Mouse (Mus musculus) forelimb bud, embryonic 11.5 days (tissue): ENCODE measurements around the gene Tmigd3.

ENCODE experiments used
- DNase-seq: peaks from one replicate; pipeline ENCODE4 v3.0.0-alpha.2; 2012; ENCODE audit warnings: low read depth, low spot score

The Tmigd3 gene

DNA sequence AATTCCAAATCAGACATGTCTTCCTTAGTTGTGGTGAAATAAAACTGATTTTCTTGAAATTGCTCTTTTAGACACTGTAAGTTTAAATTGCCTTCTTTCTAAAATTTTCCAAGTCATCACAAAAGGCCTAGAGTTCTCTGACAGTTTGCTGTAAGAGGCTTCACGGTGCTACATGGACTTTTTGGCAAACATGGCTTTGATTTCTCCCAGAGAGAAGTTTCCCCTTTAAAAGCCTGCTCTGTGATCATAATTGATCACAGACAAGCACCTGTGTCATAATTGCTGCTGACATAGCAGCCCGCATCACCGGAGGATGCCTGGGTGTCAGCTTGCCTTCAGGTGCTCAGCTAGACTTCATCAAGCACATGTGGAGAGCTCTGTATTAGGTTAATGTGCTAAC, at the start of gene Tmigd3, which contains the start of gene Adora3:
Tmigd3 (plus strand) TSS at position 346 of the 400 bp plus-strand sequence.
Adora3 (plus strand) TSS at position 301 of the 400 bp plus-strand sequence.
- no peak for DNase-seq

DNA sequence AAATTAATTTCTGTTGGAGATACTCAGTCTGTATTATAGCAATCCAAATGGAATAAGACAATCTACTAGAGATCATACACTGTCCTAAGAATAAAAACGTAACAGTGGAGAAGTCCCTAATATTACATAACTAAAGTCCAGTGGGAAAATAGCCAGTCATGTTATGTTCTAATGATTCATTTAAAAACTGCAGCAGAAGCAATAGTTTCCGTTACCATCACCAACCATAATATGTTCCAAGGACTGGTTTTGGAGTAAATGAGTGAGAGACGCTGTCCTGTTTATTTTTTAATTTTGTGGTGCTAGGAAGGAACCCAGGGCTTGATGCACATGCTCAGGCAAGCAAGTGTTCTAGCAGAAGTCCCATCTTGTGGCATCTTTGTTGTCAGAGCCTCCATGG, 49.2 kb upstream of the Tmigd3 start:
- no peak for DNase-seq

DNA sequence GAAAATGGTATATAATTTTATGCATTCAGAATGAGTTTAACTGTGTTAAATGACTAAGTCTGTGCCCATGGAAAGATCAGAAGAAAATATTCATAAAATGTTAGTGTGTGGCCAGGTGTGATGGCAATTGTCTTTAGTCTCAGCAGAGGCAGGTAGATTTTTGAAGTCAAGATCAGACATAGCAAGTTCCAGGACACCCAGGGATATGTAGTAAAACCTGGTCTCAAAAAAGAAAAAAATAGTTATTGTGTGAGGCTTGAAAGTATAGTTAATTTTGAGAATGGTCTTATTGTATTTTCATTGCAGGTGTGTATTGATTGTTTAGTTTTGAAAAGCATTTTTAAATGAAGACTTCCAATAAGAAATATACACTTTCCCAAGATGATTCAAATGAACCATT, 47.1 kb upstream of the Tmigd3 start:
- no peak for DNase-seq

DNA sequence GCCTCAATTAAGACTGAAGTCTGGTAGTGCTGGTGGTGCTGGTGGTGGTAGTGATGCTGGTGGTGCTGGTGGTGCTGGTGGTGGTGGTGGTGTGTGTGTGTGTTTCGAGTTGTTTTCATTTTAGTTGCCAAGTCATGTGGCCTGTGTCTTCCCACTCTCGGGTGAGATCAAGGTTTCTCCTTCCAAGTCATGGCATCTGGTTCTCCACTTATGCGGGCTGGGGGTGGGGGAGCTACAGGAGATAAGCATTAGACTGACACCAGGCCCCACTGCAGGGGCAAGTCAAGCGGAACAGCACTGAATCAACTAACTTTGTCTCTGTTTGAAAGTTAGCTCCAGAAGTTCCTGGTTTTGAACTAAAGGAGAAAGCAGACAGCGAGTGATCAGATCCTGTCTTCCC, 46.6 kb upstream of the Tmigd3 start:
- no peak for DNase-seq

DNA sequence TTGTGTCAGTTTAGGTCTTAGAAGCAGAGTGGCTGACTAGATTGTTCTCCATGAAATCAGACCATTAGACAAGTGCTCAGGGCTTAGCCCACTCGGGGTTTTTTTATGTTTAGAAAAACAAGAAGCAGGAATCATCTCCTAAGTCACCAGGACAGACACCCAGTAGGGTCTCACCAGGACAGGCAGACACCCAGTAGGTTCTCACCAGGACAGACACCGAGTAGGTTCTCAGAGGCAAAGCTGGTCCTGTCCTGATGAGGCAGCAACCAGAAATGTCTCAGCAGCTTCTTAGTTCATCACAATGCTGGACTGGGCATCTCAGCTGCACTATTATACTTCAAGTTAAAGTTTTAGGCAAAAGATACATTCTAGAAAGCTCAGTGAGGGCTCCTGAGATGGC, 46.0 kb upstream of the Tmigd3 start:
- no peak for DNase-seq

DNA sequence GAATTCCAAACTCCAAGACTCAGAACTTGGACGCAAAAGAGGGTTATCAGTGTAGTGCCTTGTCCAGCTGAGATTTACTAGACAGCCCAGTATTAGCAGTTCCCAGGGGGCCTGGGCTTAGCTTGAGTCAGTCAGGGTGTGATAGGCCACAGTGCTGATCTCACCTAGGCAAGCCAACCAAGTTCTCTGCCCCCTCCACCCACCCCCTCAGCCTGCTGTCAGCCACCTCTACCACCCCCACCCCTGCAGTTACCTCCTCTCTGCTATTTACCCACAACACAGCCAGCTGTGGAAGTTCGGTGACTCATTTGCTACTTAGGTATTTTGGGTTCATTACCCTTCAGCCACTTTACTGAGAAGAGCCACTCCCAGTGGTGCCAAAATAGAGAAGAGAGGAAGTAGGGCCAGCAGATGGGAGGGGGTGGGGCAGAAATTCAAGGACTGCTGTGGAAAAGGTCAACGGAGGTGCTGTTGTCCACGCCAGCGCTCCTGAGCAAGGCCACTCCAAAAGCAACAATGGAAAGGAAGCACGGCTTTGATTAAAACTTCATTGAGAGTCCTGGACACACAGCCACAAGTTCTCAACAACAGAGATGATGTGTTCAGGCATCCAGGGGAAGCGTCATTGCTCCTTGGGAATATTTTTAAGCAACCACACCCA, 45.1 kb upstream of the Tmigd3 start:
- no peak for DNase-seq

DNA sequence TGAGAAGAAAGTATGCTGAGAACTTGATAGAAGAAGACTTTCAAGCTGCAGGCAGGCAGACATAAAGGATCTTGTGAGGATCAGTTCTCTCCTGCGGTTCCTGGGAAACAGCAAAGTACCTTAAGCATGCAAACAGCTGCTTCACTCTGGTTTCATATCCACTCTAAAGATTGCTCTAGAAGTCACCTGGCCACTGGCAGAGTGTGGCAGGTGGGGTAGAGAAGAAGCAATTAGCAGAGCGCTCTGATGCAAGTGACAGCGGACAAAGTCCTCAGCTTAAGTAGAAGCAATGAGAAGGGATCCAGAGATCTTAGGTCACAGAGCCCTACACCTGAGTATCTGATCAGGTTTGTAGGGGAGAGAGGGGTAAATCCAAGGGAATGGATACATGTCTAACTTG, 39.1 kb upstream of the Tmigd3 start:
- DNase-seq = no peak

DNA sequence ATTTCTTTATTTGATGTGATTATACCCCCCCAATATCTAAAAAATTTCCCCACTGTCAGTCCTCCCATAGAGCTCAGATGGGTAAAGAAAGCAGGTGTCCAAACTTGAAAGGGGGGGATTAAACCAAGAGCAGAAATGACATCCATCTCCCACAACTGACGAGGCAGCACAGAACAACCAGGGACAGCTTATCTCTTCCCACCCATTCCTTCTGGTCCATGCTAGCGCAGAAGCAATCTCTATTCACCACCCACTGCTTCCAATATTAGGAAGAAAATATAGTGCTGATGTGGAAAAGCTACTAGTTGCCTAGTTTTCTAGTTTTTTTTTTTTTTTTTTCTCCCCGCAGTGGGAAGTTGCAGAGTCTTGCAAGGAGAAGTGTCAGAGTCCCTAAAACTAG, 34.8 kb upstream of the Tmigd3 start:
- DNase-seq = no peak

DNA sequence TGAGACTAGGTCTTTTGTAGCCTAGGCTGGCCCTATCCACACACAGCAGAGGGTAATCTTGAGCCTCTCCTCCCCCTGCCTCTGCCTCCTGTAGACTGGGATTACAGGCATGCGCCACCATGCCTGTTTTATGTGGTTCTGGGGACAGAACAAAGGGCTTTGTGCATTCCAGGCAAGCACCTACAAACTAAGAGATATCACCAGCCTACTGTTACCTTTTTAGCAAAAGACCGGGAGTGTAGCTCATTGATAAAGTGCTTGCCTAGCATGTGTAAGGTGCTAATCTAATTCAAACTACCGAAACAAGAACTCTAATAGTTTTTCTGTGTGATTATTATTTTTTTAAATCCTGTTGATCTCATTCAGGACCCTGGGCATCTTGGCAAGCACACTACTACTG, 33.8 kb upstream of the Tmigd3 start:
- no peak for DNase-seq

DNA sequence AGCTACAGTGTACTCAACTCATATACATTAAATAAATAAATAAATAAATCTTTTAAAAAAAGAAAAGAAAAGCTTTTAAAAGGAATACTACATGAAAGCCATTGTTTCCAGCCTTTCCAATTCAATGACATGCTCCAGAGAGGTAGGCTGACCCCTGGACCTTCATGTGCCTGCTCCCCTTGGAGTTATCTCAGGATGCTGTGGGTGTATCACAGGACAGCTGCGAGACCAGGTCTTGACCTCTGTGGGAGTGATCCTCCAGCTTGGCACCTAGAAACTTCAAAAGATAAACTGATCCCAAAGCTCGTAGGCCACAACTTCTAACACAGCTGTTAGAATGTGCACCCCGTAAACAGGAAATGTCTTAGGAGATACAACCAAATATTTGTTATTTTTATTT, 32.0 kb upstream of the Tmigd3 start:
- no peak for DNase-seq

DNA sequence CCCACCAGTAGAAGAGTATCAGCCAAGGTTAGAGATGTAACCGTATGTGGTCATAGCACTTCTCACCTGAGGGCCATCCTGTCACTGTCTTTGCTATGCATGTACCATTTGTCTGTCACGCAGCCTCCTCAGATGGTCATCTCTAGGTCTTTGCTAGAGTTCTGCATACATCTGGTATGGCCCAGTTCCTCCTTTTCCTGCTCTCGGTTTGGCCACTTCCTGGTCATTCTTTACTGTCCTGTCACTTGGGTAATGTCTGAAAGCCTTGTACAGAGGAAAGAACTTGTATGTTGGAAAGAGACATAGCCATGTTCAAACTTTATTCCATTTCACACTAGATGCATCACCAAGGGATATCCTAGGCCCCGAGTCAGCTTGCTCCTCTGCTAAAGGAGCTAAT, 30.9 kb upstream of the Tmigd3 start:
- no peak for DNase-seq

DNA sequence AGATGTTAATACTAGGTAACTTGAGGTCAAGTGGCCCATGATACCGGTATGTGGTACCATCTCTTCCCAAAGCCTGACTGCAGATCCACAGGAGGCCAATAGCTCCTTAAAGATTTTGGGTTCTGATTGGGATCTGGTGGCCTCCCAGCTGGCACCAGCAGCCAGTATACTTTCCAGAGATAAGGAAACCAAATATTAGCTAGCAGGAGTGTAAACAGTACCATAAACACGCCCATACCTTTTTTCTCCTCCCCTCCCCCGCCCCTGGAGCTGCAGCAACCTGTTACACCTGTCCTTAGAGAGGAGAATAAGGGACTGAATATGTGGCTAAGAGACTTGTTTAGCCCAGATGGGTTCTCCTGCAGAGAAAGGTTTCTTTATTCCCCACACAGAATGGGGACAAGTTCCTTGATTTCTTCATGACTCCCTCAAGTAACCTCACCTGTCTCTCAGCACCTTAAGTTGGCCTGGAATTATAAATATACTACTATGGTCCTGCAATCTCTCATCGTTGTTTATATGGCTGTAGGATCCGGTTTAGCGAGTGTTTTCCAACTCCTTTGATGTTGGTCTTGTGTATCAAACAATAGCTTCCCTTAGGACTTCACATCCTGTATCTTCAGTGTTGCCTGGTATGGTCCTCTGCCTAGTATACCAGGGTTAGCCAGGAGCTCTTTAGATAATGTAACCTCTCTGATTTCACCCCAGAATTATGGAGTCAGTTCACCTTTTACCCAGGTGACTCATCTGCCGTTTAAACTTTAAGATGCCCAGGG, 24.2 kb upstream of the Tmigd3 start:
- DNase-seq = no peak

DNA sequence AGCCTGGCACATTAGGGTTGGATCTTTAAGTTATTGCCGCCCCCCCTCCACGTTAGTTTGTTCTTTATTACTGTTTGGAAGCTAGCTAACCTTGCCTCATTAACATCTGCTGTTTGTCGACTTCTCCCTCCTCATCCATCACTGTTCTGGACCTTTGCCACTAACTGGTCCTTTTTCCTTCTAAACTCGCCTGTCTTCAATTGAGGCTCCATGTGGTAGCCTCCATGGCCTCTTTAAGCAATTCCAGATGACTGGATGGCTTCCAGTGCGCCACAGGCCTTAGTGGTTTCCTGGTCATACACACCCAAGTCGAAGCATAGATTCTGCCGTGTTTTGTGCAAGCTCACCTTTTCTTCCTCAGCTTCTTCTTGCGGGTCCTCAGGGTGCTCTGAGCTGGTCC, 16.9 kb upstream of the Tmigd3 start:
- DNase-seq = peak; percentile 83

DNA sequence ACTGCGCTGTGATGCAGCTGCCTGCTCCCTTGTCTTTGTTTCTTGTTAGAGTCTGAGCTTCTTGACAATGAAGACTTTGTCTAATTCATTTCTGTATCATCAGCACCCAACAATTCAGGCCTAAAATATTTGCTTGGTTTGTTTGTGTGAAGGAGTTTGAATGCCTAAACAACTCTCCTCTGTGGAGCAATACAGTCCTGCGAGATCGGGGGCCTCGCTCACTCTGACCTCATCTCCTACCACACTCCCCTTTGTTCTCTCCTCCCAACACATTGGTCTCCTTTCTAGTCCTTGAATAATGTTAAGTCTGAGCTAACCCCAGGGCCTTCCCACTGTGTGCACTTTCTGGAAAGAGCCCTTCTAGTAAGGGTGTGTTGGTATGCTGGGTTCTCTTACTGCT, 15.9 kb upstream of the Tmigd3 start:
- no peak for DNase-seq

DNA sequence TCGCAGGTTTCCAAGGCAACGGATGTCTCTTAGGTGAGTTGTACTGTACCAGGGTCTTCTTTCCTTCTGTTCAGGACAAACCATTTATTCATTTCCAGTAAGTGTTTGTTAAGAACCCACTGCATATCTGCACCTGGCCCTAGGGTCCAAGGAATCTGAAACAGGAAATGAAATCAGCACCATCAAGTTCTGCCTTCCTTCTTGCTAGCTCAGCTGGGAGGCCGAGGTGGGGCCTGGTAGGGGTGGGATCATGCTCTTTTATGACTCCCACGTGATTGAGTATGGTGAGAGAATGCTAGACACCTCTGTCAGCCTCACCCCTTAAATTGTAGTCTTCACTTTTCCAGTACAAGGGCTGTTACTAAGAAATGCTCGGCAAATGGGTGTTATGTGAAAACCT, 13.2 kb upstream of the Tmigd3 start:
- DNase-seq = peak; percentile 10

DNA sequence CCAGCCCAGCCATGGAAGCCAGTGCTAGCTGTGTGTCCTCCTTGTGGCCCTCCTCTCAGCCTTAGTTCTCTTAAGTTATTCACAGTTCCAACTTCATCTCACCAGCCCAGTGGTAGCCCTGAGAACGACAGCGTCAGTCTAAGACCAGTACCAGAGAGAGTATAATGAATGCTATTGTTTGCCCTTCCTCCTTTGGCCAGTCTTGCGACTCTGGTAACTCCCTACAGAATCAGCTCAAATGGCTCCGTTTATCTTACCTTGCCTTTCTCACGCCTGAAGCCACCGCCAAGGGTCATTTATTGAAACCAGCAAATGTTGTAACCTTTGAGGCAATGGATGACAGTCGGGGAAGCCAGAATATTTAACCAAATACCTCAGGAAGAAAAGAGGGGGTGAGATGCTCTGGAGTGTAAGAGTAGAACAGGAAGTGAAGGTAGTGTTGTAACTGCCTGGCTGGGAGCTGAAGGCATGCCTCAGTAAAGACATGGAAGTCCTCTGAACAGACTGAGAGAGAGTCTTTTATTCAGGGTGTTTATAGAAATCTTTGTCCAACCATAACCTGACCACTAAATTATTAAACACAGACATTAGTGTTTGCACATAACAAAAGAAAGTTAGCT, 8.8 kb upstream of the Tmigd3 start:
- no peak for DNase-seq

DNA sequence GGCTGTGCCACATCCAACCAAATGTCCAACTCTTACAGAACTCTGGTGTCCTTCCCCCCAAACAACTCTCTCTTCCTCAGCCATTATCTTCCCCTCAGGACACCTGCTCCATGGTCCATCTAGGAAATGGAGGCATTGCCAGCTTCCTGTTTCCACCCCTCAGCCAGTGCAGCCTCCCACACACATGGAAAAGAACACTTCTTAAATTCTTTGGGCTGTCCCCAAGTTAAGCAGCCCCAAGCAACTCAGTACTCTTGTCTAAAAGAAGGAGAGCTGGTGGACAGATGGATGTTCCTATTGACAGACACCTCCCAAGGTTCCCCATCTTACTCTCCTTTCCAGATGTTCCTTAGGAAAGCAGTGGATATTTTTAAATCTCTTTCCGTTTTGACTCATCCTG, 6.6 kb upstream of the Tmigd3 start:
- DNase-seq = no peak

DNA sequence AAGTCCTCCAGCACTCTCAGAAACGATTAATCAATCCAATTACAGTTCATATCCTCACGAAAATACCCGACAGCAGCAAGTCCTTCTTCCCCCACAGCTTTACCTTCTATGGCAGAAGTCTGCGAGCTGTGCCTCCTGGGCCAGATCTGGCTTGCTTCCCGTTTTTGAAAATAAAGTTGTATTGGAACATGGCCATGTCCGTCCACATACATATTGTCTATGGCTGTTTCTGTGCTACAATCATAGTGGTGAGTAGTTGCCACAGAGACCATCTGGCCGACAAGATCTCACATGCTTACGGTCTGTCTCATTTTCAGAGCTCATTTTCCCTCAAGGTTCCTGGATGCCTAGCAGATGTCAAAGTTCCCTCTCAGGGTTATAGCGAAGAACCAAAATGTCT, 5.6 kb upstream of the Tmigd3 start:
- DNase-seq = no peak

DNA sequence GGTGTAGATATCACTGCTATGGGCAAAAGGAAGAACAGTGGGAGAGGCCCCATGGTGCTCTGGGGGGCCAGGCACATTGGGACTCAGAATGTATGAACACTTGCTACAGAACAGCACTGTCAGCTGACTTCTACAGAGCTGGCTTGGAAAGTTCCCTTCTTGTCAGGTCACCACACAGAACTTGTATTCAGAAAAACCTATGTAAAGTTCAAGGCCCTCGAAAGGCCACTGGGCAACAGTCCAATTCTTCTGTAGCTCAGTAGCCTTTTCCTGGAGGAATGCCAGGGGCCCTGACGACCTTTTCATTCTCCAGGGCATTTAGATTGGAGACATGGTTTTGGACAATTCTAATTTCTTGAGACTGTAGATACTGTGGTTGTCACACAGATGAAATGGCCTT, 2.6 kb upstream of the Tmigd3 start:
- DNase-seq = no peak

DNA sequence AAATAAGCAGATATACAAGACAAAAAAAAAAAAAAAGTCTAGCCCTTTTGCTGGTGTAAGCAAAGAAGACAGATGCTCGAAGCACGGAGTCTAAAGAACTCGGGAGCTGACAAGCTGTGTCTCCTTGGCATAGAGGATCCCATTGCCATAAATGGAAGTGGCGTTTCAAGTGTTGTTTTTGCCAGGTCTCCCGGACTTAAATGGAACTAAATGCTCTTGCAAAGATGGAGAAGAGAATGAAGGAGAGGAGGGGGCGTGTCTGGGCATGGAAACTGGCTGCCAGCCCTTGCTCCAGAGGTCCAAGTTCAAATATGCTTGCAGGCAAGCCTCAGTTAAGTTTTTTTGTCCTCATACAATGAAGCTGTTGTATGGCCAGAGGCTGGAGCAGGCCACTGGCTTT, 1.3 kb downstream of the Tmigd3 start:
- DNase-seq = no peak

DNA sequence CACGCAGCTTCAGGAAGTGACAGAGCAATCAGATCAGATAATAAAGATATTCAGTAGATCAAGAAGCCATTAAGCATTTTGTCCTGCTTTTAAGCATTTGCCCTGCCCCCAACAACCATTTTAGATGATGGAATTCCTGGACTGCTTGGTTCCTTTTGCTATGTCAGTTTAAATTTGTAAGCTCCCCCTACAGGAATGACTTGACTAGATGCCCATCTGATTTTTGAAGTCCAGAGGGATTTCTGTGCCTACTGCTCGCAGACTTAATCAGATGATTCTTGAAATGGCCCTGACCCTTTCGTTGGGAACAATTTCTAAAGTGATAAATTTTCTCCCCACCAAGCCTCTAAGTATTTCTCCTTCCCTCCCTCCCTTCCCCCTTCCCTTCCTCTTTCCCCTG, 1.9 kb downstream of the Tmigd3 start:
- DNase-seq = no peak

DNA sequence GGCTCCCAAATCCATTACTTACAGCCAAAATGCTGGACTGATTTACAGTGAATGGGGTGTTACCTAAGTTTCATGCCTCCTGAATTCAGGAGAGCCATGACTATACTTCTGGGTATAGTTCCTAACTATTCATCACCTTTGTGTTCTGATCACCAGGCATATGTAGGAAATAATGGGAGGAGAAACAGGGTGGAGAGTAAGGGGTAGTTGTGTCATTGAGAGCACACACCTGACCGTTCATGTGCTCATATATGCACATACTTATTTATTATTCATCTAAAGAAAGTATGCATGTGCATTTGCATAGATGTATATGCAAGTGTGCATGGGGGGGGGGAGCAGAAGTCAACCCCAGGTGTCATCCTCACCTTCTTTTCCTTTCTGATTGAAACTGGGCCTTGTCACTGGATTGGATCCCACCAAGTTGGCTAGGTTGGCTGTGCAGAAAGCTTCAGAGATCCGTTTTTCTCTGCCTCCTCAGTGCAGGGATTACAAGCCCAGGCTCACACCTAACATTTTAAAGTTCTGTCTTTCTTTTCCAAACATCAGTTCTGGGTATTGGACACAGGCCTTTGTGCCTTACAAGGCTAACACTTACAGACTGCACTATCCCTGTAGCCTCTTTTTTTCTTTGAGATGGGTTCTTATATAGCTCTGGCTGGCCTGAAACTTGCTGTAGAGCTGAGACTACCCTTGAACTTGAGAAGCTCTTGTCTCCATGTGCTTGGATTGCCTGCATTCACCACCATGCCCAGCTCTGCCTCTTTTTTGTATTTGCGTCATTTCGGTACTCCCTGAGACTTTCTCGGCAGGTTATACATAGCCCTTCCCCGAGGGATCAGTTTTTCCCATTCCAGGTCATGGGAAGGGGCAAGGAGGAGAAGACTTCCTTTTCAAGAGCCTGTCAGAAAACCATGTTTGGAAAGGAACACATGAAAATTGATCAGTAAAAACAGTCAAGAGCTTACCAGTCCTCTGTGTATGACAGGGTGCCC, 3.0 kb downstream of the Tmigd3 start:
- DNase-seq = no peak
